Mouse (Mus musculus) erythroblast, embryonic 14.5 days (primary cell): Measurements from ENCODE around the gene Ttc38.

Source experiments
- GATA1 ChIP-seq: IDR thresholded peaks from 2 replicates; pipeline ENCODE4 v1.6.1; 2012; ENCODE audit warnings: low read length, inconsistent platforms, mixed read lengths
- TAL1 ChIP-seq: IDR thresholded peaks from 3 replicates; pipeline ENCODE4 v1.6.1; 2012; ENCODE audit warnings: low read length, inconsistent platforms, mixed read lengths

DNA sequence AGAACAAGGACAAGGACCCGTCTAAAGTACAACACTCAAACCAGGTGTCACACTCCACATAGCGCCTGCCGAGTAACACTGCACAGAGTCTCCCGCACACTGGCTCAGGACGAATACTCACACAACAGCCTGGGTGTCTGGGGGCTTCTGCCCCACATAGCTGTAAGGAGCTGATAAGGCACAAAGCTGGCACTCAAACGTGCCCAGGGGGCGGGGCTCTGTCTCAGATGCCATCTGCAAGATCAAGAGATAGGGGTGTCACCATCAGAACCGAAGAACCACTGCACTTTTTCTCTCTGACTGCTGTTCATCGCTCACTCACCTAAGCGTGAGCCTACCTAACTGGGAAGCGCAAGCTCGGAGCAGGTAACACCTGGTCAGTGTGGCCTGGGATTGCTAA, 23.0 kb upstream of the Ttc38 start:
- TF ChIP-seq TAL1: no peak
- TF ChIP-seq GATA1: no peak
